Mouse (Mus musculus) activated CD4-positive, CD25-positive, alpha-beta regulatory T cell, adult 4 months (primary cell): Measurements from ENCODE around the gene Zfp385a. TPM values are rescaled to one million over a fixed set of nuclear protein-coding genes. Genes with fewer than 3 reads are reported as not detected.
A peak's percentile ranks its signal among the peaks of the same experiment; 100 is the strongest.

Source experiments
- ATAC-seq: one replicate; pipeline ENCODE4 v1.8.0; 2017
- polyA plus RNA-seq, 2 experiments: library from polyadenylated mRNA; unstranded; fragments of 100-300 nt; shearing (Covaris generic); gene quantifications; one replicate each; pipeline ENCODE4 v1.2.1; 2017

The Zfp385a gene
- polyA plus RNA-seq, result not detected

DNA sequence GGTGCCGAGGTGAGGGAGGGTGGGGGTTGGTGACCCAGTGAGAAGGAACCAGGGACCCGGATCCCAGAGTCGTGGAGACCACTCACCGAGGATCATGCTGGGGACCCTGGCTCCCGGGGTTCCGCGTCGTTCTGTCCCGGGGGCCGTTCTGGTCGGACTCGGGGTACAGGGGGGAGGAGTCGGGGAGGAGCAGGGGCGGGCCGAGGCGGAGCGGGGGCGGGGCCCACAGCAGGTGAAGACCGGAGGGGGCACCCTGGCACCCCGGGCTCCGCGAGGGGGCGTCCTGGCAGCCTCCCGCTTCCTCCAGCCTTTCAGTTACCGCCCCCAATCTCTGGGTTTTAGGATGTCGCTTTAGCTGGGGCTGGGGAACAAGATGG is at the start of gene Zfp385a:
Gene Zfp385a, minus strand, starts transcription at position 133 of the 377 bp plus-strand sequence.
- peak; percentile 62 for ATAC-seq

DNA sequence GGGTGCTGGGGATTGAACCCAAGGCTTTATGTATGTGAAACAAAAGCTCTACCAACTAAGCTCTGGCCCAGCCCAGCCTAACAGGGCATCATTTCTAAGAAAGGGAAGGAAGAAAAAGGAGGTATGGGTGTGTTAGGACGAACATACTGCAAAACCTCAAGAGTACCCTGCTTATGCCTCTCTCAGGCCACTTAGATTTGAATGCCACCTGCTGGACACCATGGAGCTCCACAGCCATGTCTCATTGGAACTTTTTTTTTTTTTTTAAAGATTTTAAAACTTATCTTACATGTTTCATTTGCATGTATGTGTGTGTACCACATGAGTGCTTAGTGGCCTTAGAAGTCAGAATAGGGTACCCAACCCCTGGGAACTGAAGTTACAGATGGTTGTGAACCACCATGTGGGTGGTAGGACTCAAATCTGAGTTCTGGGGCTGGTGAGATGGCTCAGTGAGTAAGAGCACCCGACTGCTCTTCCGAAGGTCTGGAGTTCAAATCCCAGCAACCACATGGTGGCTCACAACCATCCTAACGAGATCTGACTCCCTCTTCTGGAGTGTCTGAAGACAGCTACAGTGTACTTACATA is 48.8 kb upstream of the Zfp385a start:
- no peak for ATAC-seq

DNA sequence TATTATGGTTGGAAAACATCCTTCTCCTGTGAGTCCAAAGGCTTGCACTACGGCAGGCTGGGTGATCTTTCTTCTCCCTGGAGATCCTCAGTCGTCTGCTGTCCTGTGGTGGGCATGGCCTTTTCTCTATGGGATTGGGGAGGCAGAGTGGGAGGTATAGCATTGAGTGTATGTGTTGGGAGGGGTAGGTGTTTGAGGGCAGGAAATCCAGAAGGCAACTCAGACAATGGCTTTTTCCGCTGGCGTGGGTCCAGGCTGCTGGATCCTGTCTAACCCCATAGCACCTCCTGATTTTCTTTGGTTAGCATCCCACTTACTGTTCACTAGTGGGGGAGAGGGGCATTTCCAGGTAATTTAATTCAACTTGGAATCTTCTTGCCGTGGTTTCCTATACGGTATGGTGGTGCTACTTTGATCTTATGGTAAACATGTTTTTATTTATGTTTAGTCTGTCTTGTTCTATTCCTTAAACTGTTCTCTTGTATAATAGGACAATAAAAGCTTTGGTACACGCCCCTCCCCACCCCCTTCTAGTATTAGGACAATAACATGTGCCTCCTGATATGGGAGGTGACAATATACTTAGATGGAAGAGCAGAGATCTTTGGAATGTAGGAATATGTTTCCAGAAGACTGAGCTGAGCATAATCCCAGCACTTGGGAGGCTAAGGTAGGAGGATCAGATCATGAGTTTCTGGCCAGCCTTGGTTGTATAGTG is 44.0 kb upstream of the Zfp385a start:
- ATAC-seq, result no peak

DNA sequence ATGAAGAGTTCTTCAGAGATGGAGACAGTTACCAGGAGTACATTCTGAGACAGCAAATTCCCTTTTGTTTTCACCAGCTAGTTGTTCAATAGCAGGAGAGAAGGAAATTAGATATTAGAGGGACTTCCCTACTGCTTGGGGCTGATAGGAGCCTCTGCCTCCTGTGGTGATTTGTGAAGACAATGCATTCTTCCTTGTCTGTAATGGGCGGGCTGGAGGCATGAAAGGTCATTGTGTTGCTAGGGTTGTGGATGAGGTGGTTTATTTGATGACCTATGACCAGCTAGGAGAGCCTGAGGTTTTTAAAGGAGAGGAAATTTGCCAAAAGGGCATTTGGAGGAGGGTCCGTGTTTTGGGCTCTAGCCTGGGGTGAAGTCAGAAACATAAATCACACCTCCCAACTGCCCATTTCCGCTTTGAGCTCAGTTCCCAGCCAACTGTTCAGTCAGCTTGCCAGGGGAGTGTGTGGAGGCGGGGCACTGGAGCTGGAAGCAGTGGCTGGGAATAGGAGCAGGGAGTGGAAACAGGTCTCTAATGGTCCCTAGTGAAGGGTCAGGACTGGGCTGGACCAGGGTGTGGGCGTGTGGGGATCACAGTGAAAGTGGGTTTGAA is 43.0 kb upstream of the Zfp385a start:
- ATAC-seq, result no peak

DNA sequence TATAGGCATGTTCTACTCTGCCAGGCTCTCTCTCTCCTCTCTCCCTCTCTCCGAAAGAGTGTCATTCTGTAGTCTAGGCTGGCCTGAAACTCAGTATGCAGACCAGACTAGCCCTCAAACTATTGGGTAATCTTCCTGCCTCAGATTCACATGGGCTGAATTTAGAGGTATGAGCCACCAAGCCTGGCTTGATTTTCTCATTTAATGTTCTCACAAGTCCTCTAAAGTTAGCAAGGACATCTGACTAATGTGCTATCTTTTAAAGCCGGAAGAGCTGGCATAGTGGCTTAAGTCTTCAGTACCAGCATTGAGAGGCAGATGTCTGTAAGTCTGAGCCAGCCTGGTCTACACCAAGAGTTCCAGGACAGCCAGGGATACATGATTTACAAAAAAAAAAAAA is 42.2 kb upstream of the Zfp385a start:
- ATAC-seq, result no peak

DNA sequence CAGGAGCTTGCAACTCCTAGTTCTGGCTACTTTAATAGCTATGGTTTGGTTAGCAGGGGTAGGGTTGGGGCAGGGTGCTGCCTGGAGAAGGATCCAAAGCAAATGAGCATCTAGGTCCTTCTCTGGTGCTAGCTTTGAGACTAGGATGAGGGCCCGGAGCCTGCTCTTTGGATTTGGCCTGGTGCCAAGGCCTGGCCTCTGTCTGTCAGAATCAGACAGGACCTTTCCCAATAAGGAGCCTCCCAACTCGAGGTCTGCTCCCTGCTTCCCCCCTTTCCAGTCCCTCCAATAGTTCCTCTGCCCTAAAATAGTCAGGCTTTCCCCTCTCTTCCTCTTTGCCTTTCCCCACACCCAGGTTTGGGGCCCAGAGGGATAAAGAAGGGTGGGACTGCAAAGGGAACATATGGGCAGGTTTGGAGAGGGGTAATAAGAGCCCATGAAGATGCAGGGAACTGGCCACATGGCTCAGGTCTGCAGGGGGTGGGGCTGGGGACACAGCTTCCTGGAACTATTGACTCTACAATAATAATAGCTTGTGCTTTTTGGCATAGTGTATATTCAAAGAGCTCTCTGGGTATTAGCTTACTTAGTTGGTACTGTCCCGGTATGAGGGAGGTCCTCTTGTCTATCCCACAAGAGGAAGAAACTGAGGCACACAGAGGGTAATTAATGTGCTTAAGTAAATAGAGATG is 38.9 kb upstream of the Zfp385a start:
- ATAC-seq, result no peak

DNA sequence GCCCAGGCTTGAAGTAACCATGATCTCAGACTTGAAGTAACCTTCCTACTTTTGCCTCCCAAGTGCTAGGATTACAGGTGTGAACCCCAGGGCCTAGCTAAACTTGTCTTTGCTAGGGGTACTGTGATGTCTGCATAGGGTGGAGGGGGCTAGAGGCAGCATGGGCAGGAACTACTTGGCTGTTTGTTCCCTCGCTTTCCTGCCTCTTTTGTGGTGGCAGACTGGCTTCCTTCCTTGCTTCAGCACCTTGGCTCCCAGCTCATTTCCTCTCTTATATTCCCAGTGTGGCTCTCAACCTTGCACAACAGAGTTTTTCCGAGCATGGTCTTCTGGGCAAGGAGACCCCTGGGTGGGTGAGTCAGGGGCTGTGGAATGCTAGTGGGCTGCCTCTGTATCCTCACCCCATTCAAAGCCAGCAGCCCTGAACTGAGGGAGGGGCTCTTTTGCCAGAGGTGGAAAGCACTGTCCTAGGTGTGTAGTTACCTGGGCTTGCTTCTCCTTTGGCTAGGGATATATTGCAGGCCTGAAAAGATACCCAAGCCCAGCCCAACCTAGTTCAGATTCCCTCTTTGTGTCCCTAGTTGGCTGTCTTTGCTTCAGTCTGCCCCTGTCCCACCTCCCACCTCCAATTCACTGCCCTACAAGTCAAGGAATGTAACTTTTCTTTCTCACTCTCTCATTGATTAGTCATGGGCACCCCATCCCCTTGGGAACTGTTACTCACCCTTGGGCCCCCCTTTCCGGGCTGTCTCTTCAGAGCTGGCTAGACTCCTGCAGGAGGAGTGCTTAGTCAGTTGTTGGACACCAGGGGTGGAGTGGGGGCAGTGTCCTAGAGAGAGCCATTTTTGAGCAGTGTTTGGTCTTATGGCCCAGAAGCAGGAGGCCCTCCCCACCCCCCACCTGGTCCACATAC is 38.1 kb upstream of the Zfp385a start:
- no peak for ATAC-seq

DNA sequence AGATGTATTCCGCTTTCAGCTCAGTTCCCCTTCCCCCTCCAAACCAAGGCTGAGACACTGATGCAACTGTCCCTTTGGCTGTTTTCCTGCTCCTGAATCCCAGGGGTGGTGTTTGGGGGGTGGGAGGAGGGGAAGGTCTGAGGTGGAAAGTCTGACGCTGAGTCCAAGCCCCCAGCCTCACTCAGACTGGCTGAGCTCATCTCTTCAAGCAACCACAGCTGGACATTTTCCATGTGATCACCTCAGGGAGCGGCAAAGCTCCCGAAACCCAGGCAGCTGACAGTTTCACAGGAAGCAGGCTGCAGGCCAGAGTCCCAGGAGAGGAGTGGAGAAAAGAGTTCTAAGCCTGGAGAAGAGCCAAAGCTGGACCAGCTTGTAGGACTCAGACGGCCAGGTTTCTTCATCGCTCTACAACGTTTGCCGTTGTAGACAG is 37.0 kb upstream of the Zfp385a start:
- no peak for ATAC-seq

DNA sequence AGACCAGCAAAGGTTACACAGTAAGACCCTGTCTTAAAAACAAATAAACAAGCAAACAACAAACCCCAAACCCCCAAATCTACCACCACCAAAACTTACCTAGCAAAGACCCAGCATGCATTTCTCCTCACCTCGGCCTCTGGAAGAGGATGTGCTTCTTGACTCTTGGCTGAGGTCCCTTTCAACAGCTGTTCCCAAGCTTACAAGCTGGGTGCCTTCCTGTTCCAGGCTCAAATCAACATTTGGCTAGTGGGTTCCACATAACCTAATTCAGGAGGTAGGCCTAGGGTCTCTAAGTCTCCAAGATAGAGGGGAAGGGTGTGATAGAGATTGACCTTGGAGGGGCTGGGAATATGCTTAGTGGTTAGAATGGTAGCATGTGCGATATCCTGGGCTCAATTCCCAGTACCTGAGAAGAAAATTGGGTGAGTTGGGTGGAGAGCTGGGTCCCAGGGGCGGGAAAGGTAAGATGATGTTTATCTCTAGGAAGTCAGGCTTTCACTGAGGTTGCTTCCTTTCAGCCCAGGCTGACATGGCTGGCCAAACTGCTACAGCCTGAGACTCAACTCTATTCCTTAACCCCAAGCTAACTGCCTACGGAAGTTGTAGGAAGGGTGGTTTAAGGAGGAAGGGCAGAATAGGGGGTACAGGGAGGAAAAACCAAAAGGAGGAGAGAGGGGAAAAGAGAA is 35.4 kb upstream of the Zfp385a start:
- no peak for ATAC-seq

DNA sequence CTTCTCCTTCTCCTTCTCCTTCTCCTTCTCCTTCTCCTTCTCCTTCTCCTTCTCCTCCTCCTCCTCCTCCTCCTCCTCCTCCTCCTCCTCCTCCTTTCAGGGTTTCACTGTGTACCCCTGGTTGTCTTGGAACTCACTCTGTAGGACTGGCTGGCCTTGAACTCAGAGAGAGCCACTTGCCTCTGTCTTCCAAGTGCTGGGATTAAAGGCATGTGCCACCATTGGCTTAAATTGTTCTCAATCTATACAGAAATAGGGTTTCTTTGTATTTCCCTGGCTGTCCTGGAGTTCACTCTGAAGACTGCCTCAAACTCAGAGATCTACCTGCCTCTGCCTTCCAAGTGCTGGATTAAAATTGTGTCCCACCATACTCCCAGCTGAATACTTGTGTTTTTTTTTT is 32.6 kb upstream of the Zfp385a start:
- no peak for ATAC-seq

DNA sequence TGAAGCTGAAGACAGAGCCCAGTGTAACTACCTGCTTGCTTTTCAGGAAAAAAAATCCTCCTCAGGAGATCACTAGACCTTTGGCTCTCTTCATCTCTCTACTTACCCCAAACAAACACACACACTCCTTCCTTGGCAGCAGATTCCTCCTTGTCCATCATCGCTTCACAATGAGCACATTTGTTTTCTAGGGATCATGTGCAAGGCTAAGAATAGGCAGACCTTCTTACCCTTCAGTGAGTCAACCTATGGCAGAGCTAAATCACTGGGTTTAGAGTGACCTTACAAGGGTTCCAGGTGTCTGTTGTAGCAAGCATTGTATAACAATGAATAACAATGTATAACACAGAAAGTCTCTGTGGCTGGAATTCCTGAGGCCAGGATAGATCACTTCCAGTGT is 31.8 kb upstream of the Zfp385a start:
- no peak for ATAC-seq

DNA sequence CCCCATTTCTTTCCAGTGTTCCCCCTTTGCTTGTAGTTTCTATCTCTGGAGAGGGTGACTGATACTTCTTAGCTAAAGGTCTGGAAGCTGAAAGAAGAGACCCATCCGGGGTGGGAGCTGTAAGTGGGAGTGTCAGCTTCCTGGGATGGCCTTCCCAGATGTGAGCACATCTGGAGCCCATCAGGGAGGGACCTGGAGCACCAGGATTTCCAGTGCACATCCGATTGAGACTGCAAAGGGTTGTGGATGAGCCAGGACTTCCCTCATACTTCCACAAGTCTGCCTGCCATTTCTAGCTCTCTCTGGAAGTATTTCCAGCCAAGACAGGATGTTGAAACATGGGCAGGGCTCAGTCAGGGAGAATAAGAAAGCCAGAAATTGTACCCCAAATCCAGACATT is 31.3 kb upstream of the Zfp385a start:
- ATAC-seq, result no peak

DNA sequence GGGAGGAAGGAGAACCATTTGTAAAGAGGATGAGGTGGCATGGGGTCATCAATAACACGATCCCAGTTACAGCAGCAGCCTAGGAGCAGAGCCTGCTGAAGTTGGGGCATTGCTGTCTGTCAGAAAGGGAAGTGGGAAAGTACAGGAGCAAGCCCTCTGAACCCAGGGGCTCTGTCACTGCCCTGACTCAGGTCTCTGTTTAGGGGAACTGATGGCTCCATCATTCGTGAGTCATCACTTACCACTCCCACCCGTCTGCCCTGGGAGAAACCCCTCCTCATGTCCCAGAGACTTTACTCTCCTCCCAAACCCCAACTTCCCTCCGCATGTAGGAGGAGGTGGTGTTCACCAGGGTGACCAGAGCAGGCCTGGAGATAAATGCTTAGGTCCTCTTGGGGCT is 30.6 kb upstream of the Zfp385a start:
- ATAC-seq, result no peak

DNA sequence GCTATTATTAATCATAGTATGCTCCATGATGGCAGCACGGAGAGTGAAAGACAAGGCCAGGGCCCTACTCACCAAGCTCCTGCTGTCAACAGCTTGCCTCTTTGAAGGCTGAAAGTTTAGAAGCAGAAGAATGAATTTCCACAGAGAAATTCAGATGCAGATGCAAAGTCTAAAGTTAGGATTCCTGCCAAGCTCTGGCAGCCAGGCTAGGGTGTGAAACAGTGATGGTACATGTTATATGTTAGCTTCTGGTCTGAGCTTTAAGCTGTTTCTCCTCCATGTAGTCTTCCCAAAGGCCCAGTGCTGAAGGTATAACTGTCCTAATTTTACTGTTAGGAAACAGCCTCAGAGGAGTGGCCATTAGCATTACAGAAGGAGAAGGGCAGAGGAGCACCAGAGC is 29.2 kb upstream of the Zfp385a start:
- ATAC-seq, result no peak

DNA sequence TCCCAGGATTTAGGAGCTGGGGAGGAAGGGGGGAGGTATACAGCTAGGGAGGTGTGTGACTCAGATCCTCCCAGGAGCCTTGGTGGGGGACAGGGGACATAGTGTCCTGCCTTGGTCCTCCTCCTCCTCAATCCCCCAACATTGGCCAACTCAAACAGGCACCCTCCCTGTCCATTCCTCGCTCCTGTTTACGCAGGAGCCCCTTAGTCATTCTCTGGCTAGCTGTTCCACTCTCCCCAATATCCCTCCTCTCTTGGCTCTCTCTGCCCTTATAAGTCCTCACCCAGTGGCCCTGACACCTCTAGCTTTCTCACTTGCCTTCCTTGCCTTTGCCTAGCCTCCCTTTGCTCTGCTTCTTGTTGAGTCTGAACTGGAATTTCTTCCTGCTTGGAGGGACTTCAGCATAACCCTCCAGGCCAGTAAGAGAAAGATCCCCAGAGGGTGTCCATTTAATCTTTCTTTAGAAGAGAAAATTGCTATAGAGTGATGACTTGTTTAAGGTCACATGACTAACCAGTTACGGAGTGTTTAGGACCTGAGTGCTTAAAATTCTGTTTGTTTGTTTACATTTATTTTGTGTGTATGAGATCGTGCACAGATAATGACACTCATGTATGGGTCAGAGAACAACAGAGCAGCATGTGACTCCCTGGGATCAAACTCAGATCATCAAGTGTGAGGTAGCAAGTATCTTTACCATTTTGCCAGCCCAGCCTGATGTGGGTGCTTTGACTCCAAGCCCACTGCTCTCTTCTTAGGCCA is 28.5 kb upstream of the Zfp385a start:
- ATAC-seq, result no peak

DNA sequence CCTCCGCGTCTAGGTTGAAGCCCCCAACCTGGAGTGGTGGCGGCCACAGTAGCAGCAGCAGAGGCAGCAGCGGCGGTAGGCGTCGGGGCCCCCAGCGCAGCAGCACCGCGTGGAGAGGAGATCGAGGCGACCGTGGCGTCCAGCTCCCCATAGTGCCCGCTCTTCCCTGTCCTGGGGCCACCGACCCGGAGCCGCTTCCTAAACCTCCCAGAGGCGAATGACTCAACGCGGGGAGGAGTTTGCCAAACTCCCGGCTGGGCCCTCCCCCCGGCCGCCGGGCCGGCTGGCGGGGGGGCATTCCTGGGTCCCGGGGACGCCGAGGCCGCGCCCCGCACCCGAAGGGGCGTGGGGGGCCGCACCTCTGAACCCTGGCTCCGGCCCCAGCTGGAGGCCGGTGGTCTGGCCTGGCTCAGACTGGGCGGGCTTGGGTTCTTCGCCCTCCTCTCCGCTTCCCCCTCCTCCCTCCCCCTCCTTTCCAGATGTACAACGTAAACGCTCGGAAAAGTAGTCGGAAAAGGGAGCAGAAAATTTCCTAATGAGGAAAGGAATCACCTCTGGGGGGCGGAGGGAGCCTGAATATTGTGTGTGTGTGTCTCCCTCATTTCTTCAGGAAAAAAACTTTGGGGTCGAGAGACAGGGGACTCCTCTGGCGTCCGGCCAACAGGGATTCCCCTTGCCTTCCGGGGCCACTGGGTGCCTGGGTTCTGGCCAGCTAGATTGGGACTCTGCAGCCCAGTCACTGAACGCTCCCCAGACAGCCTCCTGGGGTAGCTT is 26.7 kb upstream of the Zfp385a start, which contains the start of gene Itga5:
Gene Itga5, minus strand, starts transcription at position 388 of the 774 bp plus-strand sequence.
- peak; percentile 25 for ATAC-seq

DNA sequence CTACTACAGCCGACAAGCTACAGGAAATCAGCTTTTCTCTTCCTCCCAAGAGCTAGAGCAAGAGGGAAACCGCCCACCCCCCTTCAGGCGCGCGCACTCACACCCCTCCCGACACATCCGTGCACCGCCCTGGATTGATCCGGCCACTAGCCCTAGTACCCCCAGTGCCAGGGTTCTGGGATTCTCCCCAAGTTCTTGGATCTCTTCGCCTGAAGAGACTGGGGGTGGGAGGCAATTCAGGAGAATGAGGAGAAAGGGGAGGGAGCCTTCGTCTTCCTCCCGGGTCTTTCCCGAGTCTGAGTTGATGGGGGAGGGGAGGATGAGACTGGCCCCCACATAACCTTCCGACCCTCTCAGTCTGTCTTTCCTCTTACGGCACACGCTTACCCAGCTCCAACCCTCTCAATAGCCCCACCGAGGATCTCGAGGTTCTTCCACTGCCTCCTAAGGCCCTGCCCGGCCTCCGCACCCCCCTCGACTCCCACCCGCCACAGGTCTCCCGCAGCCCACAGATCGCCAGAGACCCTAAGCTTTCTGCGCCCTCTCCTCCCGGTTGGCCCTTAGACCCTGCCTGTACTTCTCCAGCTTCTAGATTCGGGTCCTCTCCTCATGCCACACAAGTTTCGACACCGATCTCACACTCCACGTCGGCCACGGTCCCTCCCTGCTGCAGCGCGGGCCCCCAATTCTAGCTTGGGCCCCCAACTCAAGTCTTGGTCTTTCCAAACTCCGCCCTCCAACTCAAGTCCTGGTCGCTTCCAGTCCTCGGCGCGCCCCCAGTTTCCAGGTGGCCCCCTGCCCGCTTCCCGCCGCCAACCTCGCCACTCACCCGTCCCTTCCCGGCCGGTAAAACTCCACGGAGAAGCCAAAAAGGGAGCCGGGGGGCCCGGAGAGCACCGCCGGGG is 25.8 kb upstream of the Zfp385a start:
- peak; percentile 72 for ATAC-seq

DNA sequence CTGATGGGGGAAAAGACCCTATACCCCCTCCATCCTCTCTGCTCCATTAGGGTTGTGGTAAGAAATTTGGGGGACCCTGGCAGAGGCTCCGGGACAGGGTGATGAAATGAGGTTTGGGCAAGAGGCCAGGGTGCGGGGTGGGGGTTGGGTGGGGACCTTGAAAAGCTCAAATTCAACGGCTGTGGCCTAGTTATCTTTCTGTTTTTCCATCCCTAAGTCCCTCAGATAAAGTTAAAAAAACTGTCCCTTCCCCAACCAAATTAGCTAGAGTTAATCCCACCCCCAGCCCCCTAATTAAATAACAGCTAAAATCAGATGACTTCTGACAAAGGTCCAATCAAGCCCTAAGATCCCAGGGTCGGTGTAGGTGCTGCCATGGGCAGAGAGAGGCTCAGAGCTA is 24.9 kb upstream of the Zfp385a start:
- no peak for ATAC-seq

DNA sequence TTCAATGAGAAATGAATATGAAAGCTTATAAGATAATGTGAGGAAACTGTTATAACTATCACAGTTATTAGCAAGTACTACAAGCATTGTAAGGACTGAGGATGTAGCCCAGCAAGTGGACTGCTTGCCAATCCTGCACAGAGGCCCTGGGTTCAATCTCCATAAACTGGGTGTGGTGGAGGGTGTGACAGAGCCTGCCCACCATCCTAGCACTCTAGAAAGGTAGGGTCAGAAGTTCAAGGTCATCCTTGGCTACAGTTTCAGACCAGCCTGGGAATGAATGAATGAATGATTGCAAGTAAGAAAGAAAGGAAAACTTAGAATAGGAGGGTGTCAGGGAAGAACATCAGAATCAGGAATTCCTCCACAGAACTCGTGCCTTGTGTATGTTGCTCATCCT is 23.9 kb upstream of the Zfp385a start:
- no peak for ATAC-seq
